Mouse (Mus musculus) forebrain, embryonic 10.5 days (tissue): ENCODE measurements at regions not wholly inside any gene's neighbourhood (a gene's known extent, or its start where the extent isn't known, plus 50 kb on each side); places are given as distances from the start of the nearest gene placed in this dataset.
A peak's percentile ranks its signal among the peaks of the same experiment; 100 is the strongest.

ENCODE experiments used
- DNase-seq: peaks from one replicate; pipeline ENCODE4 v3.0.0-alpha.2; 2017; ENCODE audit warnings: low spot score; ENCODE audit errors: extremely low spot score
- H3K27ac ChIP-seq: fragments of 300-500 bp; sonication (generic); 2 replicates; pipeline ENCODE4 v1.5.1; 2016; ENCODE audit warnings: mild to moderate bottlenecking
- H3K27me3 ChIP-seq: fragments of 300-500 bp; sonication (generic); 2 replicates; pipeline ENCODE4 v1.6.1; 2016; ENCODE audit warnings: mild to moderate bottlenecking; ENCODE audit not compliant: poor library complexity, severe bottlenecking
- H3K36me3 ChIP-seq: fragments of 300-500 bp; sonication (generic); replicated peaks from 2 replicates; pipeline ENCODE4 v1.6.1; 2016; ENCODE audit warnings: mild to moderate bottlenecking, moderate library complexity
- H3K4me1 ChIP-seq: fragments of 300-500 bp; sonication (generic); 2 replicates; pipeline ENCODE4 v1.6.1; 2016
- H3K4me3 ChIP-seq: fragments of 300-500 bp; sonication (generic); 2 replicates; pipeline ENCODE4 v1.5.1; 2016; ENCODE audit warnings: mild to moderate bottlenecking, moderate library complexity
- H3K9me3 ChIP-seq: fragments of 300-500 bp; sonication (generic); 2 replicates; pipeline ENCODE4 v1.6.1; 2016; ENCODE audit warnings: mild to moderate bottlenecking, moderate library complexity
- WGBS: fragments of 180-500 bp; shearing (Covaris S2); methylation state at CpG from one replicate; pipeline ENCODE4 v1.1.7; 2016; 5-methylcytosine and 5-hydroxymethylcytosine counted together

DNA sequence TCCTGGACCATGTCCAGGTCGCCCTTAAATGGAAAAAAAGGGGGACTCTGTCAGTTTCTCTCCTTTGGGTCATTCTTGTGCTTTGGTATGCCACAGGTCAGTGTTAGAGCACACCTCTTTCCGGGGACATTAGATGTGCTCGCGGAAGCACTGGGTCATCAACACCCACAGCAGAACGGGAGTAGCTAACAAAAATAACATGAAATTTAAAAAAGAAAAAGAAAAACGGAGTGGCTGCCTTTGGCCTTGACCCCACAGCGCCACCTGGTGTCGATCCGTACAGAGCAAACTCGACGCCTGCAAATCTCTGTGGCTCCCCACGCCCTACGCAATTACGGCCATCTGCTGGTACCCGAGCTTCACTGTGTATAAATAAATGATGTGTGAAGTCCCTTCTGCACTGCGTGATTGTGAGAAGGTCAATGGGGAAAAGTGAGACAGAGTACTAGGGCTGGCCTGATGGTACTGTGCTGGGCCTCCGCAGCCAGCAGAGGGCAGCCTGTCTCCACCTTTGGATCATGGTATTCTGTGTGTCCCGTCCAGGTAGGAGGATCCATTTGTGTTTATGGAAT lies 99.0 kb upstream of the Slc7a12 start:
- Histone ChIP-seq H3K27ac (no peak overlapping the region), H3K9me3 (no peaks in the 10 kb centered on the region), H3K36me3 (no peaks in the 10 kb centered on the region), H3K4me3 (peak overlapping the region; percentile 34), H3K4me1 (peaks cover 5% of the 10 kb centered on the region; the same call in 1 of the 2 replicates), H3K27me3 (no peaks in the 10 kb centered on the region)
- 16% methylated on average over 18 of the region's 18 CpGs for WGBS
- peak; percentile 69 for DNase-seq

DNA sequence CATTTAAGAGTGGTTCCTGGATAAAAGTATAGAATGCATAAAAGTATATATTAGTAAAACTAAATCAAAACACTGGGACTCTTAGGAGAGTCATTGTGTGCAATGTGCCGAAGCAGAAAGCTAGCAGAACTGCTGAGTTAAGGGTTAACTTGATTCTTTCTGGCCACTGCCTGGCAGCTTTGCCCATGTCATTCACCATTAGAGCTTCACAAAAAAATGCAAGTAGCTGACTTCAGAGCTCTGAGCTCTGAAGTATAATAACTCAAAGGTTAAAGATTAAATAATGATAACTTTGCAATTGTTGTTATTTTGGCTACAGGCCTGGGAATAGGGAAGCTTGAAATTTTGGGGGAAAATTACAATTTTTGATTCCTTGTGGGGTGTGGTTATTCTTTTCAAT lies 89.8 kb upstream of the Slc7a12 start:
- 98% methylated on average over 1 of the region's 1 CpGs for WGBS
- Histone ChIP-seq H3K27ac (no peak overlapping the region), H3K36me3 (no peaks in the 10 kb centered on the region), H3K9me3 (no peaks in the 10 kb centered on the region; the same call in 1 of the 2 replicates), H3K4me1 (no peaks in the 10 kb centered on the region), H3K4me3 (no peak overlapping the region), H3K27me3 (no peaks in the 10 kb centered on the region)
- DNase-seq: no peak

DNA sequence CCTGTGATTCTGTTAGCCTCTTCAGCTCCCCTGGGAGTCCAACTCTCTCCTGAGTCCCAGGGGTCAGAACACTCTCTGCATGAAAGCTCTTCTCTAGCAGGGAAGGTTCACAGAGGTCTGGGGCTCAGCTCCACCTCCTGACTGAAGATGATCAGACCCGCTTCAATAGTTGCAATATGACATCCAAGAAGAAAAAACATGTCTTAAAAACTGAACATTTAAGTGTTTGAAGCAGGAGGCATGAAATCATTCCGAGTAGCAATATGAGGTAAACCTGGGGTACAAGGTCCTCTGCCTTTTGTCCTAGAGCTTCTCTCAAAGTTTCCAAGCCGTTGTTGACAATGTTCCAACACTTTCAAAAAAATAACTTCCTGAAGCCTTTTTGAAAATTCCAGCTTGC lies 81.8 kb upstream of the Slc7a12 start:
- Histone ChIP-seq H3K4me1 (no peaks in the 10 kb centered on the region), H3K27me3 (no peaks in the 10 kb centered on the region), H3K36me3 (no peaks in the 10 kb centered on the region), H3K9me3 (no peaks in the 10 kb centered on the region), H3K4me3 (no peak overlapping the region), H3K27ac (no peak overlapping the region)
- WGBS: 89% methylated on average over 3 of the region's 3 CpGs
- no peak for DNase-seq

DNA sequence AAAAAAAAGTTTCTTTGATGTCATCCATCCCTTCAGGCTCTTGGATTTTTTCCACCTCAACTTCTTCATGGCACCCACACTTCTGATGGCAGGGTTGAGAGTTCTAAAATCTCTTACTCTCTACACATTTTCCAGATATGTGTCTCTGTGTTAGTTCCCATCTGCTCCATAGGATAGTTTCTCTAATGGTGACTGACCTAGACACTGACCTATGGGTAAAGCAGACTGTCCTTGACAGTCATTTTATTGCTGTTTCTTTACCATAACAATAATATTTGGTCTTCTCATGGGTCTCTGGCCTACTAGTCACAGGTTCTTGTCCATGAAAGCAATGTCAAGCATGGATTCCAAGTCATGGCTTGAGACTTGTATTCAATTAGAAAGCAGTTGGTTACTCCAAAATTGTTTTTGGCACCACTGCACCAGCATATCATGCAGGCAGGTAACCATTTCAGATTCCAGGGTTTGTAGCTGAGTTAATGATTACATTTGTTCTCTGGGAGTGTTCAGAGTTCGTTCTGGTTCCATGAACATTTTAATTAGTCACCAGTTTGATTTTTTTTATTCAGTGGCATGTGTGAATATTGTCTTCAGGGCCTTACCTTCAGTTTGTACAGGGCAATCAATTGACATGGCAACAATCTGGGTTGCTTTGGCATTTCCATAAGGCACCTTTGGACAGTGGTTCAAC lies 71.9 kb upstream of the Slc7a12 start:
- Histone ChIP-seq H3K27me3 (no peaks in the 10 kb centered on the region), H3K27ac (no peak overlapping the region), H3K4me3 (no peak overlapping the region), H3K4me1 (no peaks in the 10 kb centered on the region), H3K9me3 (no peaks in the 10 kb centered on the region), H3K36me3 (no peaks in the 10 kb centered on the region)
- WGBS: 88% methylated on average over 1 of the region's 1 CpGs
- no peak for DNase-seq
